Mouse (Mus musculus) adrenal gland, postnatal 4 days (tissue): ENCODE measurements at regions not wholly inside any gene's neighbourhood (a gene's known extent, or its start where the extent isn't known, plus 50 kb on each side); places are given as distances from the start of the nearest gene placed in this dataset.

Source experiments
- DNase-seq, 2 experiments: peaks; one replicate each; pipeline ENCODE4 v3.0.0; 2021 to 2022; ENCODE audit warnings: low spot score in 2 of 2, mixed read lengths in 2 of 2

GRCm38 (mm10) chr3:37799809-37800208 is 75.5 kb upstream of the Gm5148 start:
- DNase-seq: no peak

GRCm38 (mm10) chr3:37789711-37790110 is 65.4 kb upstream of the Gm5148 start:
- no peak for DNase-seq

GRCm38 (mm10) chr3:37789143-37789697 is 64.9 kb upstream of the Gm5148 start:
- DNase-seq: no peak

GRCm38 (mm10) chr3:37788366-37788765 is 64.1 kb upstream of the Gm5148 start:
- DNase-seq: no peak

GRCm38 (mm10) chr3:37786792-37787191 is 62.5 kb upstream of the Gm5148 start:
- no peak for DNase-seq

- DNase-seq: no peak
Observed at GRCm38 (mm10) chr3:37781086-37781485, 56.8 kb upstream of the Gm5148 start.

- DNase-seq: no peak
Observed at GRCm38 (mm10) chr3:37779867-37780475, 55.7 kb upstream of the Gm5148 start.

GRCm38 (mm10) chr3:37778386-37778785 is 54.1 kb upstream of the Gm5148 start:
- DNase-seq: no peak

GRCm38 (mm10) chr3:37776224-37776623 is 51.9 kb upstream of the Gm5148 start:
- DNase-seq: no peak
